Mouse (Mus musculus): ENCODE results near the gene Fars2. TPM values are rescaled to one million over a fixed set of nuclear protein-coding genes. Genes with fewer than 3 reads are reported as not detected.

The Fars2 gene
- polyA plus RNA-seq, 1 experiment, result 123 TPM

- Histone ChIP-seq H3K4me1 (ENCODE audit: control insufficient read depth, insufficient read depth, low read length) (no peaks in the 10 kb centered on the region), H3K4me3 (ENCODE audit: control insufficient read depth, low read depth, low read length) (no peak overlapping the region), H3K36me3 (ENCODE audit: control insufficient read depth, insufficient read depth, low read length) (no peaks in the 10 kb centered on the region), H3K27me3 (ENCODE audit: control insufficient read depth, insufficient read depth, low read length) (no peaks in the 10 kb centered on the region), H3K27ac (ENCODE audit: control insufficient read depth, insufficient read depth, low read depth, low read length) (no peak overlapping the region)
- TF ChIP-seq CTCF (IDR thresholded peaks at IDR 0.05; ENCODE audit: control insufficient read depth, insufficient read depth, insufficient replicate concordance, low read depth, low read length) (no peak), POLR2A (IDR thresholded peaks at IDR 0.05; ENCODE audit: control insufficient read depth, low read depth, low read length) (no peak)
Measured at GRCm38 (mm10) chr13:36174101-36174500, 56.9 kb downstream of the Fars2 start.

GRCm38 (mm10) chr13:36174772-36175171 is 57.6 kb downstream of the Fars2 start:
- Histone ChIP-seq H3K27ac (ENCODE audit: control insufficient read depth, insufficient read depth, low read depth, low read length) (no peak overlapping the region), H3K4me1 (ENCODE audit: control insufficient read depth, insufficient read depth, low read length) (no peaks in the 10 kb centered on the region), H3K4me3 (ENCODE audit: control insufficient read depth, low read depth, low read length) (no peak overlapping the region), H3K36me3 (ENCODE audit: control insufficient read depth, insufficient read depth, low read length) (no peaks in the 10 kb centered on the region), H3K27me3 (ENCODE audit: control insufficient read depth, insufficient read depth, low read length) (no peaks in the 10 kb centered on the region)
- TF ChIP-seq POLR2A (IDR thresholded peaks at IDR 0.05; ENCODE audit: control insufficient read depth, low read depth, low read length) (no peak), CTCF (IDR thresholded peaks at IDR 0.05; ENCODE audit: control insufficient read depth, insufficient read depth, insufficient replicate concordance, low read depth, low read length) (no peak)

GRCm38 (mm10) chr13:36181231-36181630 is 64.0 kb downstream of the Fars2 start:
- no peak for TF ChIP-seq CTCF (IDR thresholded peaks at IDR 0.05; ENCODE audit: control insufficient read depth, insufficient read depth, insufficient replicate concordance, low read depth, low read length)
- no peak for TF ChIP-seq POLR2A (IDR thresholded peaks at IDR 0.05; ENCODE audit: control insufficient read depth, low read depth, low read length)
- no peak overlapping the region for H3K27ac ChIP-seq (ENCODE audit: control insufficient read depth, insufficient read depth, low read depth, low read length)

GRCm38 (mm10) chr13:36190577-36190976 is 73.4 kb downstream of the Fars2 start:
- no peak overlapping the region for H3K27ac ChIP-seq (ENCODE audit: control insufficient read depth, insufficient read depth, low read depth, low read length)
- no peaks in the 10 kb centered on the region for H3K27me3 ChIP-seq (ENCODE audit: control insufficient read depth, insufficient read depth, low read length)
- TF ChIP-seq CTCF (IDR thresholded peaks at IDR 0.05; ENCODE audit: control insufficient read depth, insufficient read depth, insufficient replicate concordance, low read depth, low read length) (no peak), POLR2A (IDR thresholded peaks at IDR 0.05; ENCODE audit: control insufficient read depth, low read depth, low read length) (no peak)
- H3K4me1 ChIP-seq (ENCODE audit: control insufficient read depth, insufficient read depth, low read length), result no peaks in the 10 kb centered on the region
- no peaks in the 10 kb centered on the region for H3K36me3 ChIP-seq (ENCODE audit: control insufficient read depth, insufficient read depth, low read length)
- no peak overlapping the region for H3K4me3 ChIP-seq (ENCODE audit: control insufficient read depth, low read depth, low read length)

More at GRCm38 (mm10) chr13:36181231-36181630, 64.0 kb downstream of the Fars2 start:
- no peaks in the 10 kb centered on the region for H3K4me1 ChIP-seq (ENCODE audit: control insufficient read depth, insufficient read depth, low read length)
- H3K4me3 ChIP-seq (ENCODE audit: control insufficient read depth, low read depth, low read length), result no peak overlapping the region
- no peaks in the 10 kb centered on the region for H3K27me3 ChIP-seq (ENCODE audit: control insufficient read depth, insufficient read depth, low read length)
- H3K36me3 ChIP-seq (ENCODE audit: control insufficient read depth, insufficient read depth, low read length), result no peaks in the 10 kb centered on the region

GRCm38 (mm10) chr13:36193484-36194113 is 76.4 kb downstream of the Fars2 start:
- Histone ChIP-seq H3K27me3 (ENCODE audit: control insufficient read depth, insufficient read depth, low read length) (no peaks in the 10 kb centered on the region), H3K27ac (ENCODE audit: control insufficient read depth, insufficient read depth, low read depth, low read length) (no peak overlapping the region), H3K4me3 (ENCODE audit: control insufficient read depth, low read depth, low read length) (no peak overlapping the region), H3K36me3 (ENCODE audit: control insufficient read depth, insufficient read depth, low read length) (no peaks in the 10 kb centered on the region), H3K4me1 (ENCODE audit: control insufficient read depth, insufficient read depth, low read length) (no peaks in the 10 kb centered on the region)
- TF ChIP-seq POLR2A (IDR thresholded peaks at IDR 0.05; ENCODE audit: control insufficient read depth, low read depth, low read length), result no peak
- no peak for TF ChIP-seq CTCF (IDR thresholded peaks at IDR 0.05; ENCODE audit: control insufficient read depth, insufficient read depth, insufficient replicate concordance, low read depth, low read length)

GRCm38 (mm10) chr13:36199288-36199687 is 82.1 kb downstream of the Fars2 start:
- Histone ChIP-seq H3K27ac (ENCODE audit: control insufficient read depth, insufficient read depth, low read depth, low read length) (no peak overlapping the region), H3K27me3 (ENCODE audit: control insufficient read depth, insufficient read depth, low read length) (no peaks in the 10 kb centered on the region), H3K4me3 (ENCODE audit: control insufficient read depth, low read depth, low read length) (no peak overlapping the region), H3K4me1 (ENCODE audit: control insufficient read depth, insufficient read depth, low read length) (no peaks in the 10 kb centered on the region), H3K36me3 (ENCODE audit: control insufficient read depth, insufficient read depth, low read length) (no peaks in the 10 kb centered on the region)
- TF ChIP-seq CTCF (IDR thresholded peaks at IDR 0.05; ENCODE audit: control insufficient read depth, insufficient read depth, insufficient replicate concordance, low read depth, low read length), result no peak
- no peak for TF ChIP-seq POLR2A (IDR thresholded peaks at IDR 0.05; ENCODE audit: control insufficient read depth, low read depth, low read length)

GRCm38 (mm10) chr13:36200453-36200852 is 83.2 kb downstream of the Fars2 start:
- Histone ChIP-seq H3K27me3 (ENCODE audit: control insufficient read depth, insufficient read depth, low read length) (no peaks in the 10 kb centered on the region), H3K36me3 (ENCODE audit: control insufficient read depth, insufficient read depth, low read length) (no peaks in the 10 kb centered on the region), H3K4me3 (ENCODE audit: control insufficient read depth, low read depth, low read length) (no peak overlapping the region), H3K27ac (ENCODE audit: control insufficient read depth, insufficient read depth, low read depth, low read length) (no peak overlapping the region), H3K4me1 (ENCODE audit: control insufficient read depth, insufficient read depth, low read length) (no peaks in the 10 kb centered on the region)
- no peak for TF ChIP-seq CTCF (IDR thresholded peaks at IDR 0.05; ENCODE audit: control insufficient read depth, insufficient read depth, insufficient replicate concordance, low read depth, low read length)

Measured in testis, adult 2 months (tissue).